Mouse (Mus musculus) thymus, postnatal 25 days (tissue): Measurements from ENCODE around the gene Serpinb1b.

Experiments used
- DNase-seq: peaks from one replicate; pipeline ENCODE4 v3.0.0; 2022

Serpinb1b gene

GRCm38 (mm10) chr13:33095575-33095974, 17.2 kb downstream of the Serpinb1b start:
- no peak for DNase-seq

GRCm38 (mm10) chr13:33105626-33106025, 27.3 kb downstream of the Serpinb1b start:
- DNase-seq: no peak

- DNase-seq: no peak
Measured at GRCm38 (mm10) chr13:33113054-33113453, 34.7 kb downstream of the Serpinb1b start.

GRCm38 (mm10) chr13:33137717-33138116, 59.3 kb downstream of the Serpinb1b start:
- no peak for DNase-seq

GRCm38 (mm10) chr13:33141435-33141834, 63.1 kb downstream of the Serpinb1b start:
- no peak for DNase-seq
